Mouse (Mus musculus): Measurements from ENCODE around the gene Lcp2.

DNA sequence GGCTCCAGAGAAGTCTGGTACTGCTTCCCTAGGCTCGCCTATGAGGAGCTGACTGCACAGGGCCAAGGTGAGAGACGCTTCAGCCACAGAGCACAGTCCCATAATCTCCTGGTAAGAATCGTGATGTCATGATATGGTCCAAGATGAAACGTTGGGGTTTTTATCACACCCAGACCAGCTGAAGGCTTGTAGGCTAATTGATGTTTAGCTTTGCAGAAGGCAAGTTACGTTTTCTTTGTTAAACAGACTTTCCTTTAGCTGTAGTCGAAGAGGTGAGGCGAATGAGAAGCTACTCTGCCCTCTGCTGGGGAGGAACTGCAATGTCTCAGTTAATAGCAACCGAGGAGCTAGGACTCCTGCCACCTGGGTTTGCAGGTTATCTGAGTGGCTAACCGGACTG, 38.0 kb upstream of the Lcp2 start:
- TF ChIP-seq CTCF (IDR thresholded peaks at IDR 0.05; ENCODE audit: low read depth) (peak; percentile 86), EP300 (optimal IDR thresholded peaks at IDR 0.05) (no peak)
